In the genomic region with DNA sequence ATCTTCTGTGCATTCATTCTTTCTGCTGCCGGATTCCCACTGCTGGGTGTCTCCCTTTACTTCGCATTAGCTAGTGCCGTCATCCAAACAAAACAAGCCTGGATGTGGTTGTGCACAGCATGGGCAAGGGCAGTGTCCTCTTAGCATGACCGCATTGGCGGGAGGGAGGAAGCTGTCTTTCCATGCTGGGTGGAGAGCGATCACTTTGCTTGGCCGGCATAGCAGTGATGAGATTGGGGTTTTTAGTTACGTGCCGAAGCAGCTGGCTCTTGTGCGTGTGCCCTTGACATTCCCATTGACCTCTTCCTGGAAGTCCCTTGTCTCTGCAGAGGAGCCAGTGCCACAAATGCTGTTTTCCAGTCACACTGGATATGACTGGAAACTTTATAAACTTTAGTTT, we compare ENCODE assay signal across 17 mouse cellular contexts.
DNase-seq lines count a peak whose midpoint lies in the region; ATAC-seq lines count a peak whose summit lies in the region.
"Had no signal": no experiment of that assay in that cellular context is flagged by ENCODE, and none has a peak within 500 bp of the region (broad histone marks: within the 10 kb centered on the region; RNA-seq: fewer than 3 reads in every experiment).

No protein-coding gene starts in this region.

- H3K9ac ChIP-seq in limb, embryonic 12.5 days (replicated peaks), result no peak overlapping the region
- H3K9ac ChIP-seq in heart, embryonic 14.5 days (ENCODE audit: low read length), result no peak overlapping the region
- H3K9ac ChIP-seq: embryonic facial prominence, embryonic 15.5 days; hindbrain, embryonic 13.5 days; intestine, embryonic 15.5 days; limb, embryonic 15.5 days; midbrain, embryonic 13.5 days had no signal

- H3K27ac ChIP-seq in limb, embryonic 12.5 days, result 0 out of 2 replicates have a peak overlapping the region, but pooled peaks have one; percentile 8
- H3K27ac ChIP-seq in limb, embryonic 10.5 days, result no peak overlapping the region
- H3K27ac ChIP-seq in heart, embryonic 14.5 days (replicated peaks in 1 of 2; ENCODE audit: control insufficient read depth in 1 of 2, insufficient read depth in 1 of 2, low read depth in 2 of 2, low read length in 2 of 2), result peak overlapping the region in 1 of 2 experiments; percentile 73; a peak in 2 of 4 replicates
- H3K27ac ChIP-seq: midbrain, embryonic 13.5 days had no signal

- no peak for DNase-seq in limb, embryonic 10.5 days (ENCODE audit: low spot score)
- peak; percentile 46 for DNase-seq in gastrocnemius, postnatal 14 days
- peak; percentile 42 for DNase-seq in lung, postnatal 25 days (ENCODE audit: low spot score)
- DNase-seq in layer of hippocampus, postnatal 10 days (ENCODE audit: low spot score in 2 of 2), result no peak
- no peak for DNase-seq in urinary bladder, adult 2 months (ENCODE audit: low spot score)
- DNase-seq: adrenal gland, postnatal 14 days; cerebellum, adult 8-10 months; right cerebral cortex, adult 18-20 months; thymus, postnatal 25 days had no signal

- no peaks in the 10 kb centered on the region for H3K36me3 ChIP-seq in limb, embryonic 12.5 days
- H3K36me3 ChIP-seq in limb, embryonic 10.5 days, result peaks cover 17% of the 10 kb centered on the region; the same call in 1 of the 2 replicates
- H3K36me3 ChIP-seq in heart, embryonic 14.5 days (ENCODE audit: control insufficient read depth, insufficient read depth, low read length), result no peaks in the 10 kb centered on the region
- H3K36me3 ChIP-seq: embryonic facial prominence, embryonic 15.5 days; hindbrain, embryonic 13.5 days; intestine, embryonic 15.5 days; limb, embryonic 15.5 days; midbrain, embryonic 13.5 days had no signal

- H3K9me3 ChIP-seq in limb, embryonic 12.5 days, result no peaks in the 10 kb centered on the region
- no peaks in the 10 kb centered on the region for H3K9me3 ChIP-seq in limb, embryonic 10.5 days (replicated peaks)
- H3K9me3 ChIP-seq in heart, embryonic 14.5 days (ENCODE audit: control insufficient read depth, low read length), result no peaks in the 10 kb centered on the region
- H3K9me3 ChIP-seq: embryonic facial prominence, embryonic 15.5 days; hindbrain, embryonic 13.5 days; intestine, embryonic 15.5 days; limb, embryonic 15.5 days; midbrain, embryonic 13.5 days had no signal

- WGBS in limb, embryonic 12.5 days, result 80% methylated on average over 10 of the region's 10 CpGs
- WGBS in limb, embryonic 10.5 days, result 83% methylated on average over 10 of the region's 10 CpGs
- 39% methylated on average over 10 of the region's 10 CpGs for WGBS in heart, embryonic 14.5 days

- H3K4me3 ChIP-seq in limb, embryonic 12.5 days (replicated peaks), result no peak overlapping the region
- H3K4me3 ChIP-seq in limb, embryonic 10.5 days, result no peak overlapping the region
- no peak overlapping the region for H3K4me3 ChIP-seq in heart, embryonic 14.5 days (ENCODE audit: control insufficient read depth in 1 of 2, insufficient read depth in 1 of 2, low read depth in 1 of 2, low read length in 2 of 2)
- H3K4me3 ChIP-seq: embryonic facial prominence, embryonic 15.5 days; hindbrain, embryonic 13.5 days; intestine, embryonic 15.5 days; limb, embryonic 15.5 days; midbrain, embryonic 13.5 days; myocyte had no signal

- peaks cover 53% of the 10 kb centered on the region for H3K4me1 ChIP-seq in limb, embryonic 12.5 days (replicated peaks)
- peaks cover 44% of the 10 kb centered on the region for H3K4me1 ChIP-seq in limb, embryonic 10.5 days
- peaks cover 36 to 46% of the 10 kb centered on the region in 2 experiments for H3K4me1 ChIP-seq in heart, embryonic 14.5 days (ENCODE audit: control insufficient read depth in 2 of 2, insufficient read depth in 2 of 2, low read length in 2 of 2)

- intact Hi-C loops in gastrocnemius, postnatal 14 days (cut with DNase I; ENCODE audit: low total_unique reads), result no loop called here

- H3K27me3 ChIP-seq in limb, embryonic 12.5 days, result no peaks in the 10 kb centered on the region
- H3K27me3 ChIP-seq in limb, embryonic 10.5 days (ENCODE audit: low read depth, poor library complexity, severe bottlenecking), result no peaks in the 10 kb centered on the region
- H3K27me3 ChIP-seq in heart, embryonic 14.5 days (ENCODE audit: control insufficient read depth, insufficient read depth, low read length), result no peaks in the 10 kb centered on the region
- H3K27me3 ChIP-seq: embryonic facial prominence, embryonic 15.5 days; hindbrain, embryonic 13.5 days; intestine, embryonic 15.5 days; limb, embryonic 15.5 days; midbrain, embryonic 13.5 days had no signal

- ATAC-seq in limb, embryonic 12.5 days (ENCODE audit: insufficient number of reproducible peaks, insufficient read depth, low FRiP score, low TSS enrichment, low read depth), result no peak
- 0 out of 2 replicates have a peak, but pooled peaks have one; percentile 8 for ATAC-seq in heart, embryonic 14.5 days (ENCODE audit: insufficient number of reproducible peaks, insufficient read depth, low FRiP score, low read depth)
- ATAC-seq: intestine, embryonic 15.5 days; midbrain, embryonic 13.5 days had no signal

- H3K4me2 ChIP-seq in limb, embryonic 12.5 days, result no peak overlapping the region
- H3K4me2 ChIP-seq in heart, embryonic 14.5 days (ENCODE audit: low read length), result no peak overlapping the region
- H3K4me2 ChIP-seq: embryonic facial prominence, embryonic 15.5 days; hindbrain, embryonic 13.5 days; intestine, embryonic 15.5 days; limb, embryonic 15.5 days; midbrain, embryonic 13.5 days had no signal

Comparison
In these comparisons a context has a peak if more than half of its experiments do, and no peak if none do; other contexts are left out.
1. DNase-seq: peak in gastrocnemius, postnatal 14 days (single experiment) and lung, postnatal 25 days (single experiment); none in limb, embryonic 10.5 days (single experiment), layer of hippocampus, postnatal 10 days (0 of 2) and urinary bladder, adult 2 months (single experiment).